Mouse (Mus musculus) erythroblast, embryonic 14.5 days (primary cell): ENCODE measurements around the gene Asb15. TPM values are rescaled to one million over a fixed set of nuclear protein-coding genes. Genes with fewer than 3 reads are reported as not detected.

Source experiments
- H3K27me3 ChIP-seq: 2 replicates; pipeline ENCODE4 v1.6.1; 2012; ENCODE audit warnings: inconsistent platforms; ENCODE audit not compliant: control insufficient read depth
- H3K36me3 ChIP-seq: 2 replicates; pipeline ENCODE4 v1.6.1; 2012; ENCODE audit warnings: mild to moderate bottlenecking, inconsistent platforms; ENCODE audit not compliant: control insufficient read depth
- H3K4me1 ChIP-seq: 2 replicates; pipeline ENCODE4 v1.6.1; 2012; ENCODE audit warnings: inconsistent platforms; ENCODE audit not compliant: control insufficient read depth
- H3K4me3 ChIP-seq: replicated peaks from 2 replicates; pipeline ENCODE3; 2012; ENCODE audit warnings: moderate library complexity, mild to moderate bottlenecking, inconsistent platforms
- H3K9me3 ChIP-seq: 2 replicates; pipeline ENCODE4 v1.6.1; 2012; ENCODE audit warnings: low read length, inconsistent platforms, mixed read lengths; ENCODE audit not compliant: control insufficient read depth
- GATA1 ChIP-seq: IDR thresholded peaks from 2 replicates; pipeline ENCODE4 v1.6.1; 2012; ENCODE audit warnings: low read length, inconsistent platforms, mixed read lengths
- TAL1 ChIP-seq: IDR thresholded peaks from 3 replicates; pipeline ENCODE4 v1.6.1; 2012; ENCODE audit warnings: low read length, inconsistent platforms, mixed read lengths
- polyA plus RNA-seq: library from polyadenylated mRNA; stranded (reverse); fragments of >175 nt; gene quantifications from 2 replicates; pipeline ENCODE4 v1.2.3, GENCODE M21; 2012

Asb15 gene
- polyA plus RNA-seq, 1 experiment = not detected

GRCm38 (mm10) chr6:24554427-24555086, 26.6 kb downstream of the Asb15 start:
- no peak overlapping the region for H3K4me3 ChIP-seq
- no peaks in the 10 kb centered on the region for H3K9me3 ChIP-seq
- no peaks in the 10 kb centered on the region for H3K27me3 ChIP-seq
- H3K36me3 ChIP-seq = no peaks in the 10 kb centered on the region
- H3K4me1 ChIP-seq = no peaks in the 10 kb centered on the region
- no peak for TF ChIP-seq GATA1
- TF ChIP-seq TAL1 = no peak

- no peaks in the 10 kb centered on the region for H3K4me1 ChIP-seq
- H3K27me3 ChIP-seq = no peaks in the 10 kb centered on the region
- TF ChIP-seq GATA1 (no peak), TAL1 (no peak)
- H3K9me3 ChIP-seq = no peaks in the 10 kb centered on the region
- no peak overlapping the region for H3K4me3 ChIP-seq
- H3K36me3 ChIP-seq = no peaks in the 10 kb centered on the region
These were observed 27.5 kb downstream of the Asb15 start for GRCm38 (mm10) chr6:24555488-24555887.

GRCm38 (mm10) chr6:24564081-24564480, 36.1 kb downstream of the Asb15 start:
- Histone ChIP-seq H3K27me3 (no peaks in the 10 kb centered on the region), H3K9me3 (no peaks in the 10 kb centered on the region), H3K36me3 (no peaks in the 10 kb centered on the region), H3K4me1 (no peaks in the 10 kb centered on the region), H3K4me3 (no peak overlapping the region)
- TF ChIP-seq TAL1 (no peak), GATA1 (no peak)

GRCm38 (mm10) chr6:24564886-24565285, 36.9 kb downstream of the Asb15 start:
- no peaks in the 10 kb centered on the region for H3K36me3 ChIP-seq
- H3K4me1 ChIP-seq = no peaks in the 10 kb centered on the region
- TF ChIP-seq TAL1 (no peak), GATA1 (no peak)
- H3K27me3 ChIP-seq = no peaks in the 10 kb centered on the region
- H3K4me3 ChIP-seq = no peak overlapping the region
- H3K9me3 ChIP-seq = no peaks in the 10 kb centered on the region

- TF ChIP-seq TAL1 = no peak
- TF ChIP-seq GATA1 = no peak
- Histone ChIP-seq H3K4me1 (no peaks in the 10 kb centered on the region), H3K36me3 (no peaks in the 10 kb centered on the region), H3K9me3 (no peaks in the 10 kb centered on the region; the same call in 1 of the 2 replicates), H3K4me3 (no peak overlapping the region), H3K27me3 (no peaks in the 10 kb centered on the region)
These were observed 41.0 kb downstream of the Asb15 start for GRCm38 (mm10) chr6:24568963-24569362.

GRCm38 (mm10) chr6:24569711-24570110, 41.8 kb downstream of the Asb15 start:
- no peaks in the 10 kb centered on the region; the same call in 1 of the 2 replicates for H3K9me3 ChIP-seq
- TF ChIP-seq GATA1 (no peak), TAL1 (no peak)
- H3K4me3 ChIP-seq = no peak overlapping the region
- H3K36me3 ChIP-seq = no peaks in the 10 kb centered on the region
- H3K27me3 ChIP-seq = no peaks in the 10 kb centered on the region
- no peaks in the 10 kb centered on the region for H3K4me1 ChIP-seq

GRCm38 (mm10) chr6:24570278-24570677, 42.3 kb downstream of the Asb15 start:
- TF ChIP-seq TAL1 (no peak), GATA1 (no peak)
- Histone ChIP-seq H3K9me3 (no peaks in the 10 kb centered on the region; the same call in 1 of the 2 replicates), H3K4me3 (no peak overlapping the region), H3K27me3 (no peaks in the 10 kb centered on the region), H3K4me1 (no peaks in the 10 kb centered on the region), H3K36me3 (no peaks in the 10 kb centered on the region)

- Histone ChIP-seq H3K4me1 (no peaks in the 10 kb centered on the region), H3K27me3 (no peaks in the 10 kb centered on the region), H3K4me3 (no peak overlapping the region), H3K36me3 (no peaks in the 10 kb centered on the region), H3K9me3 (no peaks in the 10 kb centered on the region; the same call in 1 of the 2 replicates)
- TF ChIP-seq TAL1 (no peak), GATA1 (no peak)
These were observed 43.2 kb downstream of the Asb15 start for GRCm38 (mm10) chr6:24571126-24571525.

GRCm38 (mm10) chr6:24572431-24572830, 44.5 kb downstream of the Asb15 start:
- no peaks in the 10 kb centered on the region; the same call in 1 of the 2 replicates for H3K9me3 ChIP-seq
- H3K4me1 ChIP-seq = no peaks in the 10 kb centered on the region
- no peak overlapping the region for H3K4me3 ChIP-seq
- H3K36me3 ChIP-seq = no peaks in the 10 kb centered on the region
- no peak for TF ChIP-seq GATA1
- no peak for TF ChIP-seq TAL1
- H3K27me3 ChIP-seq = no peaks in the 10 kb centered on the region

GRCm38 (mm10) chr6:24573319-24573718, 45.4 kb downstream of the Asb15 start:
- no peak overlapping the region for H3K4me3 ChIP-seq
- no peaks in the 10 kb centered on the region; the same call in 1 of the 2 replicates for H3K9me3 ChIP-seq
- TF ChIP-seq GATA1 (no peak), TAL1 (no peak)
- no peaks in the 10 kb centered on the region for H3K36me3 ChIP-seq
- no peaks in the 10 kb centered on the region for H3K4me1 ChIP-seq
- H3K27me3 ChIP-seq = no peaks in the 10 kb centered on the region
